Mouse (Mus musculus): ENCODE results near the gene Prkag2. TPM values are rescaled to one million over a fixed set of nuclear protein-coding genes. Genes with fewer than 3 reads are reported as not detected.

Prkag2 gene
- polyA plus RNA-seq, 1 experiment from 2014 or later, result 38.2 TPM

- Histone ChIP-seq H3K4me1 (peaks cover 39% of the 10 kb centered on the region), H3K4me3 (no peak overlapping the region), H3K27ac (replicated peaks) (0 out of 2 replicates have a peak overlapping the region, but pooled peaks have one; percentile 8), H3K27me3 (replicated peaks; ENCODE audit: low read depth, poor library complexity, severe bottlenecking) (peaks cover 34% of the 10 kb centered on the region), H3K36me3 (replicated peaks) (no peaks in the 10 kb centered on the region), H3K9me3 (no peaks in the 10 kb centered on the region)
- 37% methylated on average over 6 of the region's 6 CpGs for WGBS
- DNase-seq (ENCODE audit: low spot score), result no peak
These were observed 94.8 kb downstream of the Prkag2 start for GRCm38 (mm10) chr5:25005532-25006129.

- Histone ChIP-seq H3K4me1 (peaks cover 32% of the 10 kb centered on the region), H3K27me3 (replicated peaks; ENCODE audit: low read depth, poor library complexity, severe bottlenecking) (no peaks in the 10 kb centered on the region), H3K27ac (replicated peaks) (peak overlapping the region; percentile 35), H3K9me3 (no peaks in the 10 kb centered on the region), H3K4me3 (no peak overlapping the region), H3K36me3 (replicated peaks) (no peaks in the 10 kb centered on the region)
- 48% methylated on average over 8 of the region's 8 CpGs for WGBS
- no peak for DNase-seq (ENCODE audit: low spot score)
These were observed 99.0 kb downstream of the Prkag2 start for GRCm38 (mm10) chr5:25001391-25001794.

- DNase-seq (ENCODE audit: low spot score), result no peak
- Histone ChIP-seq H3K27me3 (replicated peaks; ENCODE audit: low read depth, poor library complexity, severe bottlenecking) (no peaks in the 10 kb centered on the region), H3K27ac (replicated peaks) (no peak overlapping the region), H3K36me3 (replicated peaks) (no peaks in the 10 kb centered on the region), H3K4me1 (peaks cover 31% of the 10 kb centered on the region), H3K4me3 (no peak overlapping the region), H3K9me3 (no peaks in the 10 kb centered on the region)
- WGBS, result 81% methylated on average over 4 of the region's 4 CpGs
These were observed 101.1 kb downstream of the Prkag2 start for GRCm38 (mm10) chr5:24999351-24999750.

- DNase-seq (ENCODE audit: low spot score), result peak; percentile 30
- peak overlapping the region; percentile 48; the same call in 1 of the 2 replicates for H3K27ac ChIP-seq (replicated peaks)
- whole genome bisulfite sequencing, result 65% methylated on average over 13 of the region's 13 CpGs
- H3K4me3 ChIP-seq, result no peak overlapping the region; the same call in 1 of the 2 replicates
- no peaks in the 10 kb centered on the region for H3K36me3 ChIP-seq (replicated peaks)
- no peaks in the 10 kb centered on the region for H3K27me3 ChIP-seq (replicated peaks; ENCODE audit: low read depth, poor library complexity, severe bottlenecking)
- H3K9me3 ChIP-seq, result no peaks in the 10 kb centered on the region
- peaks cover 35% of the 10 kb centered on the region for H3K4me1 ChIP-seq
These were observed 104.8 kb downstream of the Prkag2 start for GRCm38 (mm10) chr5:24995576-24996100.

GRCm38 (mm10) chr5:24993190-24993589 lies 107.3 kb downstream of the Prkag2 start:
- Histone ChIP-seq H3K4me1 (peaks cover 30% of the 10 kb centered on the region), H3K36me3 (replicated peaks) (no peaks in the 10 kb centered on the region), H3K27me3 (replicated peaks; ENCODE audit: low read depth, poor library complexity, severe bottlenecking) (no peaks in the 10 kb centered on the region), H3K4me3 (no peak overlapping the region), H3K27ac (replicated peaks) (no peak overlapping the region), H3K9me3 (no peaks in the 10 kb centered on the region)
- WGBS, result 73% methylated on average over 3 of the region's 3 CpGs
- no peak for DNase-seq (ENCODE audit: low spot score)

GRCm38 (mm10) chr5:24991575-24991974 lies 108.9 kb downstream of the Prkag2 start:
- no peak overlapping the region for H3K27ac ChIP-seq (replicated peaks)
- H3K4me3 ChIP-seq, result no peak overlapping the region
- H3K4me1 ChIP-seq, result peaks cover 36% of the 10 kb centered on the region
- DNase-seq (ENCODE audit: low spot score), result no peak
- 65% methylated on average over 1 of the region's 1 CpGs for WGBS
- H3K36me3 ChIP-seq (replicated peaks), result no peaks in the 10 kb centered on the region
- H3K9me3 ChIP-seq, result no peaks in the 10 kb centered on the region
- no peaks in the 10 kb centered on the region for H3K27me3 ChIP-seq (replicated peaks; ENCODE audit: low read depth, poor library complexity, severe bottlenecking)

GRCm38 (mm10) chr5:24990460-24990859 lies 110.0 kb downstream of the Prkag2 start:
- no peaks in the 10 kb centered on the region for H3K27me3 ChIP-seq (replicated peaks; ENCODE audit: low read depth, poor library complexity, severe bottlenecking)
- no peak overlapping the region for H3K27ac ChIP-seq (replicated peaks)
- no peak for DNase-seq (ENCODE audit: low spot score)
- no peak overlapping the region for H3K4me3 ChIP-seq
- peaks cover 39% of the 10 kb centered on the region for H3K4me1 ChIP-seq
- 78% methylated on average over 5 of the region's 5 CpGs for WGBS
- no peaks in the 10 kb centered on the region for H3K36me3 ChIP-seq (replicated peaks)
- H3K9me3 ChIP-seq, result no peaks in the 10 kb centered on the region

- no peaks in the 10 kb centered on the region for H3K36me3 ChIP-seq (replicated peaks)
- peaks cover 45% of the 10 kb centered on the region for H3K4me1 ChIP-seq
- no peaks in the 10 kb centered on the region for H3K9me3 ChIP-seq
- no peak overlapping the region for H3K27ac ChIP-seq (replicated peaks)
- H3K27me3 ChIP-seq (replicated peaks; ENCODE audit: low read depth, poor library complexity, severe bottlenecking), result no peaks in the 10 kb centered on the region
- H3K4me3 ChIP-seq, result no peak overlapping the region
- no peak for DNase-seq (ENCODE audit: low spot score)
- 55% methylated on average over 3 of the region's 3 CpGs for WGBS
These were observed 110.8 kb downstream of the Prkag2 start for GRCm38 (mm10) chr5:24989683-24990082.

GRCm38 (mm10) chr5:24986956-24987355 lies 113.5 kb downstream of the Prkag2 start:
- Histone ChIP-seq H3K27ac (replicated peaks) (no peak overlapping the region), H3K36me3 (replicated peaks) (no peaks in the 10 kb centered on the region), H3K4me1 (peaks cover 46% of the 10 kb centered on the region), H3K4me3 (no peak overlapping the region), H3K27me3 (replicated peaks; ENCODE audit: low read depth, poor library complexity, severe bottlenecking) (no peaks in the 10 kb centered on the region), H3K9me3 (no peaks in the 10 kb centered on the region)
- DNase-seq (ENCODE audit: low spot score), result no peak
- WGBS, result 14% methylated on average over 2 of the region's 2 CpGs

- Histone ChIP-seq H3K4me3 (no peak overlapping the region), H3K9me3 (no peaks in the 10 kb centered on the region), H3K36me3 (replicated peaks) (no peaks in the 10 kb centered on the region), H3K27me3 (replicated peaks; ENCODE audit: low read depth, poor library complexity, severe bottlenecking) (no peaks in the 10 kb centered on the region), H3K27ac (replicated peaks) (no peak overlapping the region), H3K4me1 (peaks cover 46% of the 10 kb centered on the region)
- no peak for DNase-seq (ENCODE audit: low spot score)
- WGBS, result 50% methylated on average over 9 of the region's 9 CpGs
These were observed 114.1 kb downstream of the Prkag2 start for GRCm38 (mm10) chr5:24986204-24986940.

GRCm38 (mm10) chr5:24985434-24986176 lies 114.8 kb downstream of the Prkag2 start:
- no peak for DNase-seq (ENCODE audit: low spot score)
- Histone ChIP-seq H3K4me1 (peaks cover 49% of the 10 kb centered on the region), H3K36me3 (replicated peaks) (no peaks in the 10 kb centered on the region), H3K27me3 (replicated peaks; ENCODE audit: low read depth, poor library complexity, severe bottlenecking) (no peaks in the 10 kb centered on the region), H3K9me3 (no peaks in the 10 kb centered on the region), H3K4me3 (no peak overlapping the region), H3K27ac (replicated peaks) (no peak overlapping the region)
- 82% methylated on average over 11 of the region's 11 CpGs for WGBS

- Histone ChIP-seq H3K4me3 (no peak overlapping the region), H3K9me3 (no peaks in the 10 kb centered on the region), H3K4me1 (peaks cover 51% of the 10 kb centered on the region), H3K36me3 (replicated peaks) (no peaks in the 10 kb centered on the region), H3K27ac (replicated peaks) (no peak overlapping the region; the same call in 1 of the 2 replicates), H3K27me3 (replicated peaks; ENCODE audit: low read depth, poor library complexity, severe bottlenecking) (no peaks in the 10 kb centered on the region)
- DNase-seq (ENCODE audit: low spot score), result no peak
- 72% methylated on average over 1 of the region's 1 CpGs for WGBS
These were observed 116.3 kb downstream of the Prkag2 start for GRCm38 (mm10) chr5:24984157-24984556.

Data from embryonic facial prominence, embryonic 10.5 days (tissue).